Mouse (Mus musculus) lung, embryonic 16.5 days (tissue): ENCODE results near the gene Epn3. TPM values are rescaled to one million over a fixed set of nuclear protein-coding genes. Genes with fewer than 3 reads are reported as not detected.

Experiments
- polyA plus RNA-seq: library from polyadenylated mRNA; unstranded; fragments of >200 nt; fragmentation: Nextera tagmentation; extraction: Ambion mirVana; gene quantifications from 2 replicates; pipeline ENCODE4 v1.2.1, GENCODE M21; 2015

Gene Epn3
- polyA plus RNA-seq, 1 experiment from 2014 or later = 18.5 TPM

Other genes starting within 250 kb of the Epn3 start
- 0.33 TPM in 1 of 2 replicates, not detected in the other for gene Gm21885, start 218.1 kb downstream of the Epn3 start, polyA plus RNA-seq
- gene Luc7l3, start 178.0 kb downstream of the Epn3 start, polyA plus RNA-seq = 99.0 and 105 TPM in 2 replicates
- gene Ankrd40, start 172.0 kb downstream of the Epn3 start, polyA plus RNA-seq = 11.5 and 12.2 TPM in 2 replicates
- 4.0 and 5.0 TPM in 2 replicates for gene Abcc3, start 107.0 kb downstream of the Epn3 start, polyA plus RNA-seq
- 6.6 and 7.0 TPM in 2 replicates for gene Cacna1g, start 25.8 kb downstream of the Epn3 start, polyA plus RNA-seq
- gene Spata20, start 13.8 kb downstream of the Epn3 start, polyA plus RNA-seq = 0.08 TPM in 1 of 2 replicates, not detected in the other
- gene Mycbpap, start 21.8 kb upstream of the Epn3 start, polyA plus RNA-seq = 8.4 and 8.7 TPM in 2 replicates
- gene Rsad1, start 49.3 kb upstream of the Epn3 start, polyA plus RNA-seq = 3.4 and 4.2 TPM in 2 replicates
- 5.8 and 7.6 TPM in 2 replicates for gene Chad, start 65.1 kb upstream of the Epn3 start, polyA plus RNA-seq
- 5.7 and 6.6 TPM in 2 replicates for gene Acsf2, start 101.9 kb upstream of the Epn3 start, polyA plus RNA-seq
- 155 and 167 TPM in 2 replicates for gene Lrrc59, start 129.8 kb upstream of the Epn3 start, polyA plus RNA-seq
- gene Mrpl27, start 153.8 kb upstream of the Epn3 start, polyA plus RNA-seq = 137 and 140 TPM in 2 replicates
- 20.2 and 21.4 TPM in 2 replicates for gene Eme1, start 154.0 kb upstream of the Epn3 start, polyA plus RNA-seq
- 15.1 and 17.5 TPM in 2 replicates for gene Xylt2, start 177.5 kb upstream of the Epn3 start, polyA plus RNA-seq
- gene Gm11541, start 204.5 kb upstream of the Epn3 start, polyA plus RNA-seq = 0.82 and 0.95 TPM in 2 replicates
- gene Cdc34b, start 241.8 kb upstream of the Epn3 start, polyA plus RNA-seq = 0.46 TPM in 1 of 2 replicates, not detected in the other